Mouse (Mus musculus): Measurements from ENCODE around the gene Zfp827. TPM values are rescaled to one million over a fixed set of nuclear protein-coding genes. Genes with fewer than 3 reads are reported as not detected.
"Not testable (repeated sequence)": the region's sequence is repeated elsewhere in the genome, so short reads cannot be mapped to it uniquely, and the experiment has no call there.

Gene Zfp827
- total RNA-seq, 2 experiments from 2014 or later = 23.2 to 24.2 TPM

- no peak for DNase-seq (ENCODE audit: low spot score in 2 of 2)
These were observed 76.9 kb downstream of the Zfp827 start for GRCm38 (mm10) chr8:79105186-79105585.

- no peak for DNase-seq (ENCODE audit: low spot score in 2 of 2)
These were observed 83.2 kb downstream of the Zfp827 start for GRCm38 (mm10) chr8:79111461-79111860.

DNA sequence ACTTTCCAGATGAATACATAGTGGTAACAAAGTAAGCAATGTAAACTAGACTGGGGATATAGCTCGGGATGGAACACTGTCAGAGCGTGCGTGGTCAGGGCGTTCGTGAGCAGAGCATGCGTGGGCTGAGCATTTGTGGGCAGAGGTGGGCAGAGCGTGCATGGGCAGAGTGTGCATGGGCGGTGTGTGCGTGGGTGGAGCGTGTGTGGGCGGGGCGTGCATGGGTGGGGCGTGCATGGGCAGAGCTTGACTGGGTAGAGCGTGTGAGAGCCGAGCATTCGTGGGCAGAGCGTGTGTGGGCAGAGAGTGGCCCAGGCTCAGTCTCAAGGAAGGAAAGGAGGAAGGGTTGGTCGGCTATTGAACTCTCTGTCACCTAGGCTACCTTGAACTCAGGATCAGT, 84.2 kb downstream of the Zfp827 start:
- DNase-seq (ENCODE audit: low spot score in 2 of 2) = no peak

- DNase-seq (ENCODE audit: low spot score in 2 of 2) = no peak
These were observed 85.3 kb downstream of the Zfp827 start for GRCm38 (mm10) chr8:79113533-79113932.

DNA sequence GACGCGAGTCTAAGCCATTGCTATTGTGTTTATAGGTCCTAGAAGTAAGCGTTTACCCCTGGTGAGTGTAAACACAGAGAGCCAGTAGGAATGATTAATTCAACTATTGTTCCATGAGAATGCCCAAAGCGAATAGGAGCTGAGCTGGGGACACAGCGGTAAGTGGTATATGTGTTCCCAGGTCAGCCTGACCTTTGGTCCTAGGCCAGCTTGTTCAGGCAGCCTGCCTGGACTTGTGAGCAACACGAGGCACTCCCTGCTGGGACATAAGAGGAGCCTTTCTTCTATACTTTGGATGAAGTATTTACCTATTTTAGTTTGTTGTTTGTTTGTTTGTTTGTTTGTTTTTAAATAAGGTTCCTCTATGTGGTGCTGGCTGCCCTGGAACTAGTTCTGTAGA, 86.3 kb downstream of the Zfp827 start:
- no peak for DNase-seq (ENCODE audit: low spot score in 2 of 2)

GRCm38 (mm10) chr8:79116436-79116835, 88.2 kb downstream of the Zfp827 start:
- DNase-seq (ENCODE audit: low spot score in 2 of 2) = no peak

- no peak for DNase-seq (ENCODE audit: low spot score in 2 of 2)
These were observed 89.5 kb downstream of the Zfp827 start for GRCm38 (mm10) chr8:79117711-79118110.

DNA sequence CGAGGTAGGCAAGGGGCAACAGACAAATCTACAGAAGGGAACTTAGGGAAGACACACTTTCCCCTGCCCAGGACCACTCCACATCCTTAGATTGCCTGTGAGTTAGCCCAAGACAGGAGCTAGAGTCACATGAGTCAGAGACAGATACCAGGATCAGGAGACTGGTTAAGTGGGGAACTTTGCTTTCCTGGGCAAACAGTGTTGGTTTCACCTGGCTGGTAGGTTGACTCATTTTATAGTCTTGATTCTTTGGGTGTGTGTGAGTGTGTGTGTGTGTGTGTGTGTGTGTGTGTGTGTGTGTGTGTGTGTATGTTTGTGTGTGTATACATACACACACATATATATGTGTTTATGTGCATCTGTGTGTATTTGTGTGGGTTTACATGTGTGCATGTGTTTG, 93.4 kb downstream of the Zfp827 start:
- DNase-seq (ENCODE audit: low spot score in 2 of 2) = no peak

- DNase-seq (ENCODE audit: low spot score in 2 of 2) = no peak
These were observed 96.0 kb downstream of the Zfp827 start for GRCm38 (mm10) chr8:79124231-79124630.

GRCm38 (mm10) chr8:79127211-79127816, 99.1 kb downstream of the Zfp827 start:
- DNase-seq (ENCODE audit: low spot score in 2 of 2) = no peak

DNA sequence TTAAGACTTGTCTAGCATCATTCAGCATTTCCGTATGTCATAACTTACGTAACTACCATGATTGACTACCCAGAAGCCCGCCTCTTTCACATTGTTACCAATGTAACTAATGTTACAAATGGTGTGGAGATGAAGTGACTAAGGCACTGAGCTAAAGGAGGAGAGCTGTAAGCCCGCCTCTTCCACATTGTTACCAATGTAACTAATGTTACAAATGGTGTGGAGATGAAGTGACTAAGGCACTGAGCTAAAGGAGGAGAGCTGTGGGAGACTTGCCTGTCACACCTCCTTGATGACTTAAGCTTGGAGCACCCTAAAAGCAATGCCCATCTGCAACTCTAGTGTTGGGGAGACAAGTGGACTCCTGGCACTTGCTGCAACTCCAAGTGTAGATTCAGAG, 100.3 kb downstream of the Zfp827 start:
- not testable (repeated sequence) for DNase-seq (ENCODE audit: low spot score in 2 of 2)

DNA sequence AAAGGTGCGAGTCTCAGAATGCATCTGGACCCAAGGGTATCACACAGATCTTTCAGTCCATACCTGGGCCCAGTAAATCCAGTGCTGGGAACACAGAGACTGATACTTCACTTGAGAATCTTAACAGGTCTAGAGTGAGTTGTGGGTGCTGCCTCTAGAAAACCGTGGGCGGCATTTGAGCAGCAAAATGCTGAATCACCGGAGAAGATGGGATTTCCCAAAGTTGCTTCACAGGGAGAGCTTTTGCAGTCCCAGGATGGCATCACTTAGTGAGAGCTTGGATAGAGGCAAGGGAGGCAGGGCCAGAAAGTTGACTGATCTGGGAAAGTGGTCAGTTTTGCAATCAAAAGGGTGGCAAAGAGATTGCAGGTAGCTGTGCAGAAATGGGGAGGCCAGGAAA, 111.4 kb downstream of the Zfp827 start:
- DNase-seq (ENCODE audit: low spot score in 2 of 2) = no peak

DNA sequence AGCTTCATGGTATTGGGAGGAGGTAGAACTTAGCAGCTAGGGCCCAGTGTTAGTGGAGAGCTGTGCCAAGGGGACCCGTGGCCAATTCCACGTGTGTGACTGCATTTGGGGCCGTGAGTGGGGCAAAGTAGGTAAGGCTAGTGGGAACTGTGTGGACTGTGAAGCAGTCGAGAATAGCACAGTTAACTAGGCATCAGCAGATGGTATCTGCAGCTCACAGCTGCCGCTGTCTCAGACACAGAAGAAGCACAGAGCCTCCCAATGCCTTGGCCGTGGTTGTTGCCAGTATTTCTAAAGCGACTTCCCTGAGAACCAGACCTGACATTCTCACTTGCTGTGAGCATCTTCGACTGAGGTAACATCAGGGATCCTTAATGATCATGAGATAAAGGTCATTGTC, 112.7 kb downstream of the Zfp827 start:
- DNase-seq (ENCODE audit: low spot score in 2 of 2) = peak; percentile 38 to 58

- DNase-seq (ENCODE audit: low spot score in 2 of 2) = no peak
These were observed 113.4 kb downstream of the Zfp827 start for GRCm38 (mm10) chr8:79141592-79141991.

DNA sequence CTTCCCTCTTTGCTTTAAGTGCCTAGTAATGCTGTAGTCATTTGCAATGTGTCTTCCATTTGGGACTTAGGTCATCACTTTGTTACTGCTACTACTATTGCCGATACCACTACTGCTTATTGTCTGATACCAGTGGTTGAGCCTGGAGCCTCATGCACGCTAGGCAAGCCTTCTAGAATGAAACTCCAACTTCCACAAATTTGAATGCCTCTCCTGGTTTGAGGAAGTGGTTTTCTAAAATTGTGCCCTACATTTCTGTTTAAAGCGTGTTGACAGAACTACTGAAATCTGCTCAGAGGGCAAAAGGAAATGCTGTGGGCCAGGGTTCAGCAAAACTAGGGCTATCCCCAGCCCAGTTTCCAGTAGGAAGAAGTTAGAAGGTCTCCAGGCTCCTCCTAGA, 115.5 kb downstream of the Zfp827 start:
- DNase-seq (ENCODE audit: low spot score in 2 of 2) = no peak

- peak in 1 of 2 experiments; percentile 43 for DNase-seq (ENCODE audit: low spot score in 2 of 2)
These were observed 117.0 kb downstream of the Zfp827 start for GRCm38 (mm10) chr8:79145210-79145609.

- DNase-seq (ENCODE audit: low spot score in 2 of 2) = no peak
These were observed 117.4 kb downstream of the Zfp827 start for GRCm38 (mm10) chr8:79145626-79146025.

- DNase-seq (ENCODE audit: low spot score in 2 of 2) = no peak
These were observed 120.6 kb downstream of the Zfp827 start for GRCm38 (mm10) chr8:79148799-79149198.

DNA sequence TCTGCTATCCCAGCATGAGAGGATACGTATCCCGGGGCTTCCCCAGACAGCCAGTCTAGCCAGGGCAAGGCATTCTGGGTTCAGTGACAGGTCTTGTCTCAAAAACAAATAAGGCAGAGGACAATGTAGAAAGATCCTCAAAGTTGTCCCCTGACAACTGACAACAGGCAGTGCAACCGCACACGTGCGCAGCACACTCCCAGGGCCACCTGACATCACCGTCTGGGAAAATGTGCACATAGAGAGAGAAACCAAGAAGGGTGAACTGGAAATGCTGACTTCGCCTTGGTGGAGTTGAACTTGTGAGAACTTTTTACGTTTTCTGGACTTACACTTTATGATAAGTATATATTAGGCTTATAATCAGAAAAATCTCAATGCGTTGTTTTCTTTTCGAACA, 121.6 kb downstream of the Zfp827 start:
- DNase-seq (ENCODE audit: low spot score in 2 of 2) = no peak

- DNase-seq (ENCODE audit: low spot score in 2 of 2) = no peak
These were observed 122.4 kb downstream of the Zfp827 start for GRCm38 (mm10) chr8:79150544-79151192.

GRCm38 (mm10) chr8:79151644-79152043, 123.4 kb downstream of the Zfp827 start:
- DNase-seq (ENCODE audit: low spot score in 2 of 2) = no peak

DNA sequence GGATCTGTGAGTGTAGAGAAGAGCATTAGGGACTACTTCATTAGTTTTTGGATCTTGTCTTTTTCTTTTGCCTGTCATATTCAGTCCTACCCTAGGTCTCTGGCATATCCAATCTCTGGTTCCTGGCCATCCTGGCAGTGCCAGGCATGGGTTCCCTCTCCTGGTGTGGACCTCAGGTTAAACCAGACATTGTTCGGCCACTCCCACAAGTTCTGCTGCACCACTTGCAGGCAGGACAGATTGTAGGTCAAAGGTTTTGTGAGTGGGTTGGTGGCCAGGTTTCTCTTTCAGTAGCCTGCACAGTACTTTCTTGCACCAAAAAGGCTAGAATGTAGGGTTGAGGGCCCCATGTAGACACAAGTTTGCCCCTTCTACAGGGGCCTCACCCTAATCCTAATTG, 125.0 kb downstream of the Zfp827 start:
- no peak for DNase-seq (ENCODE audit: low spot score in 2 of 2)

DNA sequence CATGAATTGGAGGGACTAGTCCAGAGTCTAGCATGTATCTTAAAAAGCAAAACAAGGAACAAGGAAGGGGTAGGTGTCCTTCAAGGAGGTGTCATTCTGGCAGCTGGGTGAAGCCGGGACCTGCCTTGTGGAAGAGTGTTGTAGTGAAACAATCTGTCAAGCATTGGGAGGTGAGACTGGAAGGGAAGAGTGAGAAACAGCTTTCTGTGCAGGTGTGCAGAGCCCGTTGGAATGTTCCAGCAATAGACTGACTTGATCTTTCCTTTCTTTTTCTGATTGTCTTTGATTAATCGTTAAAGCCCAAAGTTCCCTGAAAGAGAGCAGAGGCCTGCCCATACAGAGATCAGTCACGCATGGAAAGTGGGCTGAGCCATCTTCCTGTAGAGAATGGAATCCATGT, 125.4 kb downstream of the Zfp827 start:
- no peak for DNase-seq (ENCODE audit: low spot score in 2 of 2)
